Comparison of ENCODE assay signal across 19 mouse cellular contexts in genomic region chr9:42491780-42492179, GRCm38 (mm10). TPM values are rescaled to one million over a fixed set of nuclear protein-coding genes. Genes with fewer than 3 reads are reported as not detected.
DNase-seq lines count a peak whose midpoint lies in the region; ATAC-seq and TF ChIP-seq lines count a peak whose summit lies in the region.
"Had no signal": no experiment of that assay in that cellular context is flagged by ENCODE, and none has a peak within 500 bp of the region (broad histone marks: within the 10 kb centered on the region; RNA-seq: fewer than 3 reads in every experiment).

No protein-coding gene starts in this region.

- 65% methylated on average over 9 of the region's 9 CpGs for WGBS in lung, embryonic 14.5 days
- 85% methylated on average over 9 of the region's 9 CpGs for WGBS in hindbrain, embryonic 11.5 days
- 72% methylated on average over 9 of the region's 9 CpGs for WGBS in hindbrain, postnatal 0 days
- WGBS in kidney, embryonic 16.5 days, result 79% methylated on average over 9 of the region's 9 CpGs

- no peak overlapping the region for H3K4me2 ChIP-seq in lung, embryonic 14.5 days
- no peak overlapping the region for H3K4me2 ChIP-seq in hindbrain, embryonic 11.5 days (replicated peaks; ENCODE audit: low read depth, low read length)
- no peak overlapping the region for H3K4me2 ChIP-seq in hindbrain, postnatal 0 days (ENCODE audit: low read depth, low read length)
- no peak overlapping the region for H3K4me2 ChIP-seq in kidney, embryonic 16.5 days (replicated peaks; ENCODE audit: low read depth, low read length)
- H3K4me2 ChIP-seq: embryonic facial prominence, embryonic 12.5 days; hindbrain, embryonic 15.5 days; liver, embryonic 12.5 days; midbrain, embryonic 15.5 days; neural tube, embryonic 12.5 days; stomach, embryonic 15.5 days had no signal

- H3K27ac ChIP-seq in lung, embryonic 14.5 days (ENCODE audit: low read depth), result no peak overlapping the region
- no peak overlapping the region for H3K27ac ChIP-seq in hindbrain, embryonic 11.5 days (ENCODE audit: low read depth, low read length)
- H3K27ac ChIP-seq in hindbrain, postnatal 0 days, result no peak overlapping the region
- H3K27ac ChIP-seq in kidney, embryonic 16.5 days (ENCODE audit: low read length), result no peak overlapping the region
- H3K27ac ChIP-seq: embryonic facial prominence, embryonic 12.5 days; hindbrain, embryonic 15.5 days; liver, embryonic 12.5 days; midbrain, embryonic 15.5 days; neural tube, embryonic 12.5 days; stomach, embryonic 15.5 days had no signal

- no peaks in the 10 kb centered on the region for H3K27me3 ChIP-seq in lung, embryonic 14.5 days (ENCODE audit: insufficient read depth, low read length)
- H3K27me3 ChIP-seq in hindbrain, embryonic 11.5 days (ENCODE audit: control insufficient read depth, insufficient read depth, low read length), result no peaks in the 10 kb centered on the region
- no peaks in the 10 kb centered on the region for H3K27me3 ChIP-seq in hindbrain, postnatal 0 days (ENCODE audit: insufficient read depth, low read length)
- no peaks in the 10 kb centered on the region for H3K27me3 ChIP-seq in kidney, embryonic 16.5 days (ENCODE audit: insufficient read depth, low read length)
- H3K27me3 ChIP-seq: embryonic facial prominence, embryonic 12.5 days; hindbrain, embryonic 15.5 days; liver, embryonic 12.5 days; midbrain, embryonic 15.5 days; neural tube, embryonic 12.5 days; stomach, embryonic 15.5 days had no signal

- H3K4me1 ChIP-seq in lung, embryonic 14.5 days (ENCODE audit: insufficient read depth), result no peaks in the 10 kb centered on the region
- H3K4me1 ChIP-seq in hindbrain, embryonic 11.5 days (replicated peaks; ENCODE audit: control insufficient read depth, insufficient read depth, low read length), result no peaks in the 10 kb centered on the region
- no peaks in the 10 kb centered on the region for H3K4me1 ChIP-seq in hindbrain, postnatal 0 days (ENCODE audit: insufficient read depth, low read length)
- no peaks in the 10 kb centered on the region for H3K4me1 ChIP-seq in kidney, embryonic 16.5 days (ENCODE audit: insufficient read depth, low read length)
- H3K4me1 ChIP-seq: embryonic facial prominence, embryonic 12.5 days; hindbrain, embryonic 15.5 days; liver, embryonic 12.5 days; midbrain, embryonic 15.5 days; neural tube, embryonic 12.5 days; stomach, embryonic 15.5 days had no signal

- no peak overlapping the region for H3K4me3 ChIP-seq in lung, embryonic 14.5 days (ENCODE audit: low read depth, low read length)
- no peak overlapping the region for H3K4me3 ChIP-seq in hindbrain, embryonic 11.5 days (ENCODE audit: low read depth, low read length)
- H3K4me3 ChIP-seq in hindbrain, postnatal 0 days (ENCODE audit: low read length), result no peak overlapping the region
- no peak overlapping the region for H3K4me3 ChIP-seq in kidney, embryonic 16.5 days (ENCODE audit: low read length)
- H3K4me3 ChIP-seq: embryonic facial prominence, embryonic 12.5 days; hindbrain, embryonic 15.5 days; liver, embryonic 12.5 days; midbrain, embryonic 15.5 days; neural tube, embryonic 12.5 days; stomach, embryonic 15.5 days had no signal

- no peak for ATAC-seq in lung, embryonic 14.5 days (ENCODE audit: insufficient read depth)
- no peak for ATAC-seq in hindbrain, embryonic 11.5 days (ENCODE audit: low FRiP score)
- ATAC-seq in hindbrain, postnatal 0 days, result no peak
- no peak for ATAC-seq in kidney, embryonic 16.5 days (ENCODE audit: low FRiP score, low TSS enrichment)
- ATAC-seq: liver, embryonic 12.5 days; midbrain, embryonic 15.5 days had no signal

- 0 out of 2 replicates have a peak, but pooled peaks cover 3% of the 10 kb centered on the region for H3K9me3 ChIP-seq in lung, embryonic 14.5 days (ENCODE audit: low read depth, low read length)
- H3K9me3 ChIP-seq in hindbrain, embryonic 11.5 days (ENCODE audit: control insufficient read depth, low read length), result no peaks in the 10 kb centered on the region
- H3K9me3 ChIP-seq in hindbrain, postnatal 0 days (ENCODE audit: low read length), result 0 out of 2 replicates have a peak, but pooled peaks cover 4% of the 10 kb centered on the region
- peaks cover 6% of the 10 kb centered on the region for H3K9me3 ChIP-seq in kidney, embryonic 16.5 days (ENCODE audit: low read length)
- H3K9me3 ChIP-seq: hindbrain, embryonic 15.5 days; midbrain, embryonic 15.5 days; stomach, embryonic 15.5 days had no signal

- no peak for TF ChIP-seq CTCF in lung, embryonic 14.5 days (IDR thresholded peaks at IDR 0.05; ENCODE audit: low read depth)
- no peak for TF ChIP-seq CTCF in hindbrain, postnatal 0 days (IDR thresholded peaks at IDR 0.05; ENCODE audit: low read depth)

- no peak overlapping the region for H3K9ac ChIP-seq in lung, embryonic 14.5 days
- no peak overlapping the region for H3K9ac ChIP-seq in hindbrain, embryonic 11.5 days (ENCODE audit: low read depth, low read length)
- no peak overlapping the region for H3K9ac ChIP-seq in hindbrain, postnatal 0 days (replicated peaks; ENCODE audit: low read length)
- no peak overlapping the region for H3K9ac ChIP-seq in kidney, embryonic 16.5 days (replicated peaks; ENCODE audit: low read length)
- H3K9ac ChIP-seq: embryonic facial prominence, embryonic 12.5 days; hindbrain, embryonic 15.5 days; liver, embryonic 12.5 days; midbrain, embryonic 15.5 days; neural tube, embryonic 12.5 days; stomach, embryonic 15.5 days had no signal

- H3K36me3 ChIP-seq in lung, embryonic 14.5 days (ENCODE audit: insufficient read depth), result no peaks in the 10 kb centered on the region
- no peaks in the 10 kb centered on the region for H3K36me3 ChIP-seq in hindbrain, embryonic 11.5 days (ENCODE audit: control insufficient read depth, insufficient read depth, low read length)
- no peaks in the 10 kb centered on the region for H3K36me3 ChIP-seq in hindbrain, postnatal 0 days (ENCODE audit: insufficient read depth, low read length)
- no peaks in the 10 kb centered on the region for H3K36me3 ChIP-seq in kidney, embryonic 16.5 days (ENCODE audit: insufficient read depth, low read length)
- H3K36me3 ChIP-seq: embryonic facial prominence, embryonic 12.5 days; hindbrain, embryonic 15.5 days; liver, embryonic 12.5 days; midbrain, embryonic 15.5 days; neural tube, embryonic 12.5 days; stomach, embryonic 15.5 days had no signal

- DNase-seq in lung, embryonic 14.5 days, result peak; percentile 50
- DNase-seq in lung, postnatal 14 days, result no peak
- DNase-seq in frontal cortex, postnatal 10 days (ENCODE audit: low spot score in 2 of 2), result peak; percentile 26 to 44
- DNase-seq in layer of hippocampus, postnatal 36 days, result peak; percentile 73 to 78
- peak; percentile 64 to 74 for DNase-seq in right cerebral cortex, postnatal 36 days (ENCODE audit: low spot score in 2 of 2)
- DNase-seq in hindbrain, embryonic 11.5 days (ENCODE audit: low spot score), result no peak
- DNase-seq in hindbrain, postnatal 0 days (ENCODE audit: low spot score), result no peak
- DNase-seq: adrenal gland, postnatal 36 days; cerebellum, adult 18-20 months; gastrocnemius, postnatal 36 days; kidney, adult 8-10 months; thymus, postnatal 36 days had no signal

RNA-seq across cellular contexts. Expression of gene Tbcel, which starts 15.8 kb away (rescaled TPM):
- 5.3 and 5.6 TPM in 2 replicates for polyA plus RNA-seq in lung, embryonic 14.5 days (2014; fragmentation: Nextera tagmentation; extraction: Ambion mirVana)
- total RNA-seq in layer of hippocampus, postnatal 36 days (2021), result 10 to 100 TPM; 56.4 to 59.3 TPM
- polyA plus RNA-seq in hindbrain, embryonic 11.5 days (2014; fragmentation: Nextera tagmentation; extraction: Ambion mirVana), result 4.7 and 6.6 TPM in 2 replicates
- 19.7 and 22.6 TPM in 2 replicates for total RNA-seq in hindbrain, postnatal 0 days (2014; rRNA removed)
- 3.8 and 4.1 TPM in 2 replicates for polyA plus RNA-seq in hindbrain, postnatal 0 days (2015; fragmentation: Nextera tagmentation; extraction: Ambion mirVana)
- polyA plus RNA-seq in kidney, embryonic 16.5 days (2015; fragmentation: Nextera tagmentation; extraction: Ambion mirVana), result 4.7 and 5.9 TPM in 2 replicates

Comparison
In these comparisons a context has a peak if more than half of its experiments do, and no peak if none do; other contexts are left out.
1. DNase-seq: peak in lung, embryonic 14.5 days (single experiment), frontal cortex, postnatal 10 days (2 of 2), layer of hippocampus, postnatal 36 days (2 of 2) and right cerebral cortex, postnatal 36 days (2 of 2); none in lung, postnatal 14 days (single experiment), hindbrain, embryonic 11.5 days (single experiment) and hindbrain, postnatal 0 days (single experiment).